Mouse (Mus musculus) forebrain, embryonic 10.5 days (tissue): ENCODE data around the gene Kif22. TPM values are rescaled to one million over a fixed set of nuclear protein-coding genes. Genes with fewer than 3 reads are reported as not detected.

Experiments used
- DNase-seq: peaks from one replicate; pipeline ENCODE4 v3.0.0-alpha.2; 2017; ENCODE audit warnings: low spot score; ENCODE audit errors: extremely low spot score
- H3K27ac ChIP-seq: fragments of 300-500 bp; sonication (generic); 2 replicates; pipeline ENCODE4 v1.5.1; 2016; ENCODE audit warnings: mild to moderate bottlenecking
- H3K27me3 ChIP-seq: fragments of 300-500 bp; sonication (generic); 2 replicates; pipeline ENCODE4 v1.6.1; 2016; ENCODE audit warnings: mild to moderate bottlenecking; ENCODE audit not compliant: poor library complexity, severe bottlenecking
- H3K36me3 ChIP-seq: fragments of 300-500 bp; sonication (generic); replicated peaks from 2 replicates; pipeline ENCODE4 v1.6.1; 2016; ENCODE audit warnings: mild to moderate bottlenecking, moderate library complexity
- H3K4me1 ChIP-seq: fragments of 300-500 bp; sonication (generic); 2 replicates; pipeline ENCODE4 v1.6.1; 2016
- H3K4me3 ChIP-seq: fragments of 300-500 bp; sonication (generic); 2 replicates; pipeline ENCODE4 v1.5.1; 2016; ENCODE audit warnings: mild to moderate bottlenecking, moderate library complexity
- H3K9me3 ChIP-seq: fragments of 300-500 bp; sonication (generic); 2 replicates; pipeline ENCODE4 v1.6.1; 2016; ENCODE audit warnings: mild to moderate bottlenecking, moderate library complexity
- WGBS: fragments of 180-500 bp; shearing (Covaris S2); methylation state at CpG from one replicate; pipeline ENCODE4 v1.1.7; 2016; 5-methylcytosine and 5-hydroxymethylcytosine counted together
- polyA plus RNA-seq: library from polyadenylated mRNA; unstranded; fragments of >200 nt; fragmentation: Nextera tagmentation; extraction: Ambion mirVana; gene quantifications from 2 replicates; pipeline ENCODE4 v1.2.1, GENCODE M21; 2016

Kif22 gene
- polyA plus RNA-seq, 1 experiment from 2014 or later: 226 TPM

DNA sequence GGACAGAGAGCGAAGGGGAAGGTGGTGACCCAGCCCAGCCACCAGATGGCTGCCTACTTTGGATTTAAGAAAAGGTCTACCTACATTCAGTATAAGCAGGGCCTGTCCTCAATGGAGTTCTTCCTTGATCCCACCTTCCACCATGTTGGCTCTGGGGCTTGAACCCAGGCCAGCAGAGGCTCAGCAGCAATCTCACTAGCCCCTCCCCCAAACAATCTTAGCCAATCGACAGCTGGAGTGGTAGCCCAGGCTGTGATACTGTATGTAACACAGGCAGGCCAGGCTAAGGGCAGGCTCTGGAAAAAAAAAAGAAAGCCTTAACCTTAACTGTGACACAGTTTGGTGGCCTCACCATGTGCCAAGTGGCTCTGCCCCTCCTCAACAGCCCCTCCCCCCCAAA lies 30.6 kb downstream of the Kif22 start:
- Histone ChIP-seq H3K4me3 (no peak overlapping the region), H3K4me1 (peaks cover 41% of the 10 kb centered on the region), H3K36me3 (peaks cover 53% of the 10 kb centered on the region), H3K27me3 (no peaks in the 10 kb centered on the region), H3K9me3 (no peaks in the 10 kb centered on the region), H3K27ac (no peak overlapping the region)
- 65% methylated on average over 2 of the region's 2 CpGs for WGBS
- DNase-seq: no peak

DNA sequence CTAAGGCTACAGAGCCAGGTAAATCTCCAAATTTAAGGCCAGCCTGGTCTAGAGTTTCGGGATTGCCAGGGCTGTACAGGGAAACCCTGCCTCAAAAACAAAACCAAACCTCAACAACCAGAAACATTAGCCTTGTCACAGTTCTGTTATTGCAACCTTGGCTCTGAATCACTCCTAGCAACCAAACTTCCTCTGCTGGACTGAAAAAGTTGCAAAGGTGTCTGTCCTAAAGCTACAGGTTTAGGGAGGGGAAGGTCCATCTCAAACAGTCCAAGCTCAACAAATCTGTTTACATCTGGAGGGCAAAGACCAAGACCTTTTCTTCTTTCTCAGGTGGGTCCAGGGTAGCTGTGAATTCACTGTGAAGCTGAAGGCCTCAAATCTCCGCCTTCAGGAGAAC lies 31.2 kb downstream of the Kif22 start:
- Histone ChIP-seq H3K9me3 (no peaks in the 10 kb centered on the region), H3K36me3 (peaks cover 53% of the 10 kb centered on the region), H3K4me1 (peaks cover 35% of the 10 kb centered on the region), H3K27ac (no peak overlapping the region), H3K27me3 (no peaks in the 10 kb centered on the region), H3K4me3 (no peak overlapping the region)
- DNase-seq: no peak
- WGBS: 91% methylated on average over 2 of the region's 2 CpGs

DNA sequence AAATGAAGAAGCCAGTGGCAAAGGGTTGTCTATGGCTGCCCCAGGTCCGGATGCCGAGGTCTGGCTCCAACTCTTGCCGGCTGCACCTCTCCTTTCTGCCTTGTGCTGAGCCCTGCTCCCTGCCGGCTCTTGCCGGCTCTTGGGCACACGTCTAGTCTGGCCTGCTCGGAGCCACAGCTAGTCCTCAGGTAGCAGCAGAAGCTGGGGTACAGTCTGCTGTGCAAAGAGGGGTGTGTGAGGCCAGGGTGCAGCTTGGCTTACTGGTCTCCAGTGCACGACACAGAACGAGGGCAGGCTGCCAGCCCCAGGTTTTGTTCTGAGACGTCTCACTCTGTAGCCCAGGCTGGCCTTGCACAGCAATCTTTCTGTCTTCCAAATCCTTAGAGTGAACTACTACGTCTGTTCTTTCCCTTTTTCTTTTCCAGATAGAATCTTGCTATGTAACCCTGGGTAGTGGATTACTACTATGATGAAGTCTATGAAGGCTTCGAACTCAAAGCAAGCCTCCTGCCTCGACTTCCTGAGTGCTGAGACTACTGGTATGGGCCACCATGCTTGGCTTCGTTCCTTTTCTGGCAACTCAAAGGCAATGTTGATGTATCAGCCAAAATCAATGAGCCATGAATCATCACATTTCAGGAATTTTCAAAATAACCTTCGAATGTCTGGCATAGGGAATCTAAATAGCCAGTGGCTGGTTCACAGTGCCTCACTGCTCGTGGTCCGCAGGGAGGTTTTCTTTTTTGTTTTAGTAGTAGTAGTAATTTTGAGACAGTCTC lies 32.8 kb downstream of the Kif22 start:
- H3K9me3 ChIP-seq: no peaks in the 10 kb centered on the region
- H3K4me1 ChIP-seq: peaks cover 19% of the 10 kb centered on the region
- WGBS: 87% methylated on average over 17 of the region's 17 CpGs
- peaks cover 39% of the 10 kb centered on the region for H3K36me3 ChIP-seq
- peak overlapping the region; percentile 66; the same call in 1 of the 2 replicates for H3K27ac ChIP-seq
- H3K27me3 ChIP-seq: no peaks in the 10 kb centered on the region
- DNase-seq: no peak
- no peak overlapping the region; the same call in 1 of the 2 replicates for H3K4me3 ChIP-seq

DNA sequence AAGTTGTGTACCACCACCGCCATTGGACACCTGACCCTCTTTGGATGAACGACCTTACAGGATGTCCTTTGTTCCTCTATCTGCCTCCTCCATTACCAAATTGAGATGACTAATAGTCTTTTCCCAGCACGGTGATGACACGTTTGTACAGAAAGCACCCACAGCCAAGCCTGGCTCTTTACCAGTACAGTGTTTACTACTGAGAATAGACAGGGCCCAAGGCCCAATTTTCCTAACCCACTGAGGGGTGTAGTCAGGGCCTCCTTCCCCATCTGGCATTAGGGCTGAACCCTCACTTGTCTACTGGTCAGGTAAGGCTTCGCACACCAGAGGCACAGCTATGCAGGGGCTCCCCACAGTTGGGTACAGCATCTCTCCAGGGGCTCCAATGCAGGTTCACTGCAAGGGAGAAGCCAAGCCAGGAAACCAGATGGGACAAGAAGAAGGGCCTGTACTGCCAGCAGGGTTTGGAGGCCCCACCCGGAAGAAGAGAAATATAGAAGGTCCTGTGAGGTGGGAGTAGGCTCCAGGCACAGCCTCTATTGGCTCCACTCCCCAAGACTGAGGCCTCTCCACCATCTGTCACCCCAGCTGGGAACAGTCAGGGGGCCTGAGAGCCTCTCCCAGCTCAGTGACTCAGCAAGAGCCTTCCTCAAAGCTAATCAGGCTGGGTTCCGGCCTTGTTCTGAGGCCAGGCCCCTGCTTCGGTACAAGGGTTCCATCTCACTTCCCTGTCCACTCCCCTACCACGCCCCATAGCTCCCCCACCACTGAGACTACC lies 33.8 kb downstream of the Kif22 start:
- no peaks in the 10 kb centered on the region for H3K9me3 ChIP-seq
- no peaks in the 10 kb centered on the region for H3K27me3 ChIP-seq
- peaks cover 28% of the 10 kb centered on the region for H3K36me3 ChIP-seq
- peaks cover 13% of the 10 kb centered on the region for H3K4me1 ChIP-seq
- no peak for DNase-seq
- WGBS: 80% methylated on average over 9 of the region's 9 CpGs
- H3K27ac ChIP-seq: peak overlapping the region; percentile 66
- H3K4me3 ChIP-seq: no peak overlapping the region

DNA sequence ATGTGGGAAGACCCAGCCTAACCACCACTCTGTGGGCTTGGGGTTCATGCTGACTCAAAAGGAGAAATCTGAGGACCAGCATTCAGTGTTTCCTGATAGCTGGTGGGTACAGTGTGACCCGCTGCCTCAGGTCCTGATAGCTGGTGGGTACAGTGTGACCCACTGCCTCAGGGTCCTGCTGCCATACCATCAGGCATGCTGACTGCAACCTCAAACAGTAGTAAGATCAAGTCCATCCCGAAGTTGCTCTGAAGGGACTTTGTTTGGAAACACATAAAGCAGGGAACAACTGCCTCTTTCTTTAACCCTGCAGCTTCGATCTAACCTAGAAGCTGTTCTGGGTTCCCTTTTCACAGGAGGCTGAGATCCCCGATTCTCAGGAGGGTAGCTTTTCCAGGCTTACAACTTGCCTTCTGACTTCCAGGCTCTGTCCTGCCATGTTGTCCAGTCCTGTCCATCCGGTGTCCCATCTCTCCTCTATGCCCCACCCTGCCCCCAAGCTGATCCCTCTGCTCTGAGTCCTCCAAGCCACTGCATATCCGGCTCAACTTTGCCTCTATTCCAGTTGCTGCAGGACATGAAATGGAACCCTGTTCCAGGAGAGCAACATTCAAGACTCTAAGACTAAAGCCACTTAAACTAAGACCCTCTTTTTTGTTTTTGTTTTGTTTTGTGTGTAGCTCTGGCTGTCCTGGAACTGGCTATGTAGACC lies 34.8 kb downstream of the Kif22 start:
- no peak for DNase-seq
- peaks cover 13% of the 10 kb centered on the region for H3K4me1 ChIP-seq
- no peak overlapping the region for H3K4me3 ChIP-seq
- 89% methylated on average over 6 of the region's 6 CpGs for WGBS
- no peak overlapping the region for H3K27ac ChIP-seq
- no peaks in the 10 kb centered on the region for H3K27me3 ChIP-seq
- peaks cover 19% of the 10 kb centered on the region for H3K36me3 ChIP-seq
- H3K9me3 ChIP-seq: no peaks in the 10 kb centered on the region

DNA sequence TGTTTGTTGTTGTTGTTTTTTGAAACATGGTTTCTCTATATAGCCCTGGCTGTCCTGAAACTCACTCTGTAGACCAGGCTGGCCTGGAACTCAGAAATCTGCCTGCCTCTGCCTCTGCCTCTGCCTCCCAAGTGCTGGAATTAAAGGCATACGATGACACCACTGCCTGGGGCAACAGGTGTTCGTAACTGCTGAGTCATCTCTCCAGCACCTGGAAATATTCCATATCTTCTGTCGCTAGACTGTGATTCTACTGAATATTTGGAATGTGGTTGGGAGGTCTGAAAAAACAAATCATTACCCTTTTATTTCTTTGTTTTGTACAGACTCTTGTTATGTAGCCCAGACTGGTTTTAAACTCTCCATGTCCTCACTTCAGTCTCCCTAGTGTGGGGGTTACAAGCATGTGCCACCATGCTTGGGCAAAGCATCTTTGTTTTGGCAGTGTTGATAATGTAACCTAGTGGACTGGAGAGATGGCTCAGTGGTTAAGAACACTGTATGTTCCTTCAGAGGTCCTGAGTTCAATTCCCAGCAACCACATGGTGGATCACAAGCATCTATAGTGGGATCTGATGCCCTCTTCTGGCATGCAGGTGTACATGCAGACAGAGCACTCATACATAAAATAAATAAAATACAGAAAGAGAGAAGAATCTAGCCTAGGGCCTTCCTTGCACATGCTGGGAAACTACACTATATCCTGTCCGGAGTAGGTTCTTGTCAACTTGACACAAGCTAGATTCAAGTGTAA lies 38.0 kb downstream of the Kif22 start:
- Histone ChIP-seq H3K27ac (no peak overlapping the region), H3K4me1 (peaks cover 7% of the 10 kb centered on the region), H3K9me3 (no peaks in the 10 kb centered on the region), H3K4me3 (no peak overlapping the region), H3K27me3 (no peaks in the 10 kb centered on the region), H3K36me3 (no peaks in the 10 kb centered on the region)
- 87% methylated on average over 4 of the region's 4 CpGs for WGBS
- DNase-seq: no peak

DNA sequence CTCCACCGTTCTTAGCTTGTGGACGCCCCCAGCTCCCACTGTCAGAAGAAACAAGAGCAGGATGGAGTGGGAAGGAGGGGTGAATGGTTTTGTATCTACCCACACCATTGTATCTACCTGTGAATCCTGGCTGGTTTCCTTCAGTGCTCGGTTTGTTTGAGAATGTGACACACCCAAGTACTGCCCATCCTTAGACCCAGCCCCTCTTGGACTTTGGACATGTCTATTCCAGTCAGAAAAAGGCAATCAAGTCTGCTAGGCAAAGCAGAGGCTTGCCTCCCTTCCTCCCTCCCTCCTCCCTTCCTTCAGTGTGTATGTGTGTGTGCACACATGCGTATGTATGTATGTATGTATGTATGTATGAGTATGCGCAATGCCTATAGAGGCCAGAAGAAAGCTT lies 38.7 kb downstream of the Kif22 start:
- no peaks in the 10 kb centered on the region for H3K27me3 ChIP-seq
- 95% methylated on average over 5 of the region's 5 CpGs for WGBS
- H3K9me3 ChIP-seq: no peaks in the 10 kb centered on the region
- H3K4me1 ChIP-seq: peaks cover 5% of the 10 kb centered on the region; the same call in 1 of the 2 replicates
- H3K36me3 ChIP-seq: no peaks in the 10 kb centered on the region
- no peak for DNase-seq
- H3K4me3 ChIP-seq: no peak overlapping the region
- no peak overlapping the region for H3K27ac ChIP-seq

DNA sequence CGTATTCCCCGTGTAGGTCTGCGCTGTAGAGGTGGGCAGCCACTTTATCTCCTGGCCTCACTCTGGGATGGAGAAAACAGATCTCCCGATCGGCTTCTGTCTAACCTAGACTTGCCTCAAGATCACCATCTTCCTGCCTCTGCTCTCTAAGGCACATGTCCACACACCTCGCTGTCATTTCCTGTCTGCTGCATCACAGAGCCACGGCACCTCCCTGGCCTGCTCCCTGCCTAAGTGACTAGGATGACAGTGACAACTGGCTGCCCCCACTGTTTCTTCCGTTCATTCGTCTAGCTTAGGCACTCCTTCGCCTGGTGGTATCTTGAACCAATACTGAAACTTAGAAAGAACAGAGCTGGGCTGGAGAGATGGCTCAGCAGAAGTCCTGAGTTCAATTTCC lies 42.7 kb downstream of the Kif22 start:
- DNase-seq: no peak
- H3K27ac ChIP-seq: no peak overlapping the region
- WGBS: 87% methylated on average over 10 of the region's 10 CpGs
- H3K9me3 ChIP-seq: peaks cover 4% of the 10 kb centered on the region; the same call in 1 of the 2 replicates
- H3K27me3 ChIP-seq: no peaks in the 10 kb centered on the region
- no peaks in the 10 kb centered on the region for H3K4me1 ChIP-seq
- H3K36me3 ChIP-seq: no peaks in the 10 kb centered on the region
- H3K4me3 ChIP-seq: no peak overlapping the region

DNA sequence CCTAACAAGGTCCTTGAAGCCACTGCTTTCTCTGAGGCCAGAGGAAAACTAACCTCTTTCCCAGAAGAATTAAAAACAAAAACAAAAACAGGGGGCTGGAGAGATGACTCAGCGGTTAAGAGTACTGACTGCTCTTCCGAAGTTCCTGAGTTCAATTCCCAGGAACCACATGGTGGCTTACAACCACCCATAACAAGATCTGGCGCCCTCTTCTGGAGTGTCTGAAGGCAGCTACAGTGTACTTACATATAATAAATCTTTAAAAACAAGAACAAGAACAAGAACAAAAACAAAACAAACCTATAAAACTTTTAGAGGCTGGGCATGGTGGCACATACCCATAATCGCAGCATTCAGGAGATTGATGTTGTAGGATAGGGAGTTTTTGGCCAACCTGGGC lies 45.8 kb downstream of the Kif22 start:
- Histone ChIP-seq H3K27ac (no peak overlapping the region), H3K36me3 (no peaks in the 10 kb centered on the region), H3K4me3 (no peak overlapping the region), H3K4me1 (peaks cover 8% of the 10 kb centered on the region; the same call in 1 of the 2 replicates), H3K9me3 (peaks cover 4% of the 10 kb centered on the region; the same call in 1 of the 2 replicates), H3K27me3 (no peaks in the 10 kb centered on the region)
- no peak for DNase-seq
- WGBS: 76% methylated on average over 4 of the region's 4 CpGs

DNA sequence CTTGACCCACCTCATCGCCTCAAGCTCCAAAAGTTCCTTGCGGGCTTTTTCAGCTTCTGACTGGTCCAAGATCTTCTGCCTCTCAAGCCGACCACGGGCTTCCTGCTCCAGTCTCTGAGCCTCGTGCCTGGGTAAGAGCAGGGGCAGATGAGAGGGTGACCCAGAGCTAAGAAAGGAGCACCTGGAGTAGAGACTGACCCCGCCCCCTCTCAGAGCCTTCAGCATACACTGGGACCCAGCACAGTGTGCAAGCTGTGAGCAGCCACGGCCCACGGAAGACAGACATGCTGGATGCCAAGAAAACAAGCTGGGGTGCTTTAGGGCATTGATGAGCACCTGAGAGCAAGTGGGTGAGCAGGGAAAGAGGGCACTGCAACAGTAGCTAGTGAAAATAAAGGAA lies 53.5 kb downstream of the Kif22 start:
- Histone ChIP-seq H3K9me3 (no peaks in the 10 kb centered on the region), H3K4me1 (peaks cover 13% of the 10 kb centered on the region; the same call in 1 of the 2 replicates), H3K36me3 (no peaks in the 10 kb centered on the region), H3K27me3 (no peaks in the 10 kb centered on the region), H3K27ac (0 out of 2 replicates have a peak overlapping the region, but pooled peaks have one; percentile 8), H3K4me3 (no peak overlapping the region)
- no peak for DNase-seq
- 71% methylated on average over 8 of the region's 8 CpGs for WGBS

DNA sequence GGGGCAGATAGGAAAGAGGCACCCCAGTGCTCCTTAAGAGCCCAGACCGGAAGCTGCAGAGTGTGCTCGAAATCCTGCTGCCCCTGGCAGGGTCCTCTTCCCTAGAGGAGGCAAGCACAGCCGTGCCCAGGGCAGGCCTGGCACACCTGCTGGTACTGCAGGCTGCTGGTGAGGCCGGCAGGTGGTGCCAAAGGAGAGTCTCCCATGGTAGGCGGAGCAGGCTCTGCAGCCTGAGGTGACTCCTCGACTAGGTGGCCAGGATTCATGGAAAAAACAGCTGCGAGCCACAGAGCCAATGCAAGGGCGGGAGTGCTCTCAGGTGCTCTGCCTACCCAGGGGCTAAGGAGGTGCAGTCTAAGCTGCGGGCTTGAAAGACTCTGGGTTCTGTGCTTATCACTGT lies 56.0 kb downstream of the Kif22 start:
- WGBS: 45% methylated on average over 9 of the region's 9 CpGs
- Histone ChIP-seq H3K36me3 (peaks cover 4% of the 10 kb centered on the region), H3K9me3 (no peaks in the 10 kb centered on the region), H3K27ac (no peak overlapping the region), H3K4me3 (no peak overlapping the region), H3K4me1 (0 out of 2 replicates have a peak, but pooled peaks cover 5% of the 10 kb centered on the region), H3K27me3 (no peaks in the 10 kb centered on the region)
- DNase-seq: no peak
